Mouse (Mus musculus) hindbrain, embryonic 16.5 days (tissue): ENCODE measurements at regions not wholly inside any gene's neighbourhood (a gene's known extent, or its start where the extent isn't known, plus 50 kb on each side); places are given as distances from the start of the nearest gene placed in this dataset.

Experiments
- ATAC-seq: fragments of 200-750 bp; cut with Nextera tagmentation; 2 replicates; pipeline ENCODE4 v1.8.0; 2017; ENCODE audit warnings: moderate TSS enrichment, moderate library complexity
- H3K27ac ChIP-seq: fragments of 300-500 bp; sonication (generic); 2 replicates; pipeline ENCODE4 v1.5.1; 2014; ENCODE audit warnings: low read depth, mild to moderate bottlenecking, control low read depth, low read length, moderate library complexity
- H3K27me3 ChIP-seq: fragments of 300-500 bp; sonication (generic); replicated peaks from 2 replicates; pipeline ENCODE4 v1.6.1; 2014; ENCODE audit warnings: low read length; ENCODE audit not compliant: control insufficient read depth, insufficient read depth
- H3K36me3 ChIP-seq: fragments of 300-500 bp; sonication (generic); 2 replicates; pipeline ENCODE4 v1.6.1; 2014; ENCODE audit warnings: mild to moderate bottlenecking, low read length, moderate library complexity, mixed read lengths; ENCODE audit not compliant: control insufficient read depth, insufficient read depth
- H3K4me1 ChIP-seq: fragments of 300-500 bp; sonication (generic); 2 replicates; pipeline ENCODE4 v1.6.1; 2014; ENCODE audit warnings: low read depth, low read length; ENCODE audit not compliant: control insufficient read depth, insufficient read depth
- H3K4me2 ChIP-seq: fragments of 300-500 bp; sonication (generic); 2 replicates; pipeline ENCODE4 v1.6.1; 2014; ENCODE audit warnings: mild to moderate bottlenecking, low read length, control low read depth, moderate library complexity
- H3K4me3 ChIP-seq: fragments of 300-500 bp; sonication (generic); 2 replicates; pipeline ENCODE4 v1.5.1; 2014; ENCODE audit warnings: mild to moderate bottlenecking, low read length, control low read depth, moderate library complexity
- H3K9ac ChIP-seq: fragments of 300-500 bp; sonication (generic); 2 replicates; pipeline ENCODE4 v1.6.1; 2014; ENCODE audit warnings: low read depth, mild to moderate bottlenecking, control low read depth, low read length, moderate library complexity
- H3K9me3 ChIP-seq: fragments of 300-500 bp; sonication (generic); 2 replicates; pipeline ENCODE4 v1.6.1; 2014; ENCODE audit warnings: mild to moderate bottlenecking, low read length, moderate library complexity; ENCODE audit not compliant: control insufficient read depth
- WGBS: fragments of 180-500 bp; shearing (Covaris S2); extraction: QIAGEN DNeasy Blood & Tissue Kit; methylation state at CpG from one replicate; pipeline ENCODE4 v1.1.7; 2014; 5-methylcytosine and 5-hydroxymethylcytosine counted together

DNA sequence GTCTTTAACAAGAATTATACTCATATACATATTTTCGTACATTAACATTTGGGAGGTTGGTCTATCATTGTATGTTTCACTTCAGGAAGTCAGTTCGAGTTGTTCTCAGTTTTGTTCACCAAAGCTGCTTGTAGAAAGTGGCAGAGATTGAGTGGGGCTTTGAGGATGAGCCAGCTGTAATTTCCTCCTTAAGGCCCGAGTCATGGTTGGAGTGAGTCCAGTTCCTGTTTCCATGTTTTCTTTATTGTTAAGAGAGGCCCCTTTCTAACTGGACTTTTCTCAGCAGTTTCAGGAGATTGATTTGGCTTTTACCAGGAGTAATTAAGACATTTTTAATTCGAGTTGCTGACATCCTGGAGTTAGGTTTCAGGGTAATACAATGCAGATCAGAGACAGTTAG lies 107.7 kb downstream of the Ccdc71l start:
- Histone ChIP-seq H3K9ac (no peak overlapping the region), H3K27me3 (no peaks in the 10 kb centered on the region), H3K4me1 (no peaks in the 10 kb centered on the region), H3K36me3 (no peaks in the 10 kb centered on the region), H3K4me3 (no peak overlapping the region), H3K4me2 (no peak overlapping the region), H3K27ac (no peak overlapping the region), H3K9me3 (no peaks in the 10 kb centered on the region)
- WGBS = 67% methylated on average over 4 of the region's 4 CpGs
- ATAC-seq = no peak

DNA sequence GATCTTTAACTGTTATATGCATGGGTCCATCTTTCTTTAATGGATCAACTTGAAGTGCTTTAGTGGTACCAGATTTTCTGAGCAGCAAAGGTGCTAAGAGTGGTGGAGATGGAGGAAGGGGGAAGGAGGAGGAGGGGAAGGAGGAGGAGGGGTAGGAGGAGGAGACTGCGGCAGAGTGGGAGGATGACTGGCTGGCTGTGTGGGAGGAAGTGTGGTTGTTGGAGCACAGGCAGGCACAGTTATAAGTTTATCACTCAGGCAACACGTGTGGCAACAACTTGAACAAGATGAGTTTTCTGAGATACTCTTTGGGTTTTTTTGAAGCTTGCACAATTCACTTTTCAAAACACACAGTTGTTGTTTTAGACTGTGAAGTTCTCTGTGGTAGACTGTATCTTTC lies 108.2 kb downstream of the Ccdc71l start:
- no peaks in the 10 kb centered on the region for H3K9me3 ChIP-seq
- no peaks in the 10 kb centered on the region for H3K36me3 ChIP-seq
- no peaks in the 10 kb centered on the region for H3K27me3 ChIP-seq
- WGBS = 64% methylated on average over 2 of the region's 2 CpGs
- no peak for ATAC-seq
- H3K27ac ChIP-seq = no peak overlapping the region
- no peak overlapping the region for H3K9ac ChIP-seq
- H3K4me2 ChIP-seq = no peak overlapping the region
- no peak overlapping the region for H3K4me3 ChIP-seq
- no peaks in the 10 kb centered on the region for H3K4me1 ChIP-seq

- Histone ChIP-seq H3K4me3 (no peak overlapping the region), H3K27me3 (no peaks in the 10 kb centered on the region), H3K9ac (no peak overlapping the region), H3K4me2 (no peak overlapping the region), H3K4me1 (no peaks in the 10 kb centered on the region), H3K36me3 (no peaks in the 10 kb centered on the region), H3K27ac (no peak overlapping the region), H3K9me3 (no peaks in the 10 kb centered on the region)
- 62% methylated on average over 3 of the region's 3 CpGs for WGBS
- no peak for ATAC-seq
Measured at GRCm38 (mm10) chr12:32487883-32488577, 109.5 kb downstream of the Ccdc71l start.

DNA sequence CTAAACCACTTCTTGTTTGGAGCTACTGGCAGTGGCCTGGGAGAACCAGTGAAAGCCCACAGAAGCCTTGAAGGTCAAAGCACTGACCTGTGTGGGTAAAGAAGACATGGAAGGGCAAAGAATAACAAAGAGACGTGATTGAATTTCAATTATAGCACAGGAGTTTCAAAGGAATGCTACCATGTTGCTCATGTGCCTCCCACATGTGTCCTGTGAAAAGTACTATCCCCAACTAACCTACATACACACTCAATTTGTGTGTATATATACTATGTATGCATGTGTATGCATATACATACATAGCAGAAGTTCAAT lies 110.0 kb downstream of the Ccdc71l start:
- H3K36me3 ChIP-seq = no peaks in the 10 kb centered on the region
- no peak for ATAC-seq
- 57% methylated on average over 1 of the region's 1 CpGs for WGBS
- no peak overlapping the region for H3K4me2 ChIP-seq
- no peaks in the 10 kb centered on the region for H3K27me3 ChIP-seq
- H3K27ac ChIP-seq = no peak overlapping the region
- no peaks in the 10 kb centered on the region for H3K9me3 ChIP-seq
- no peak overlapping the region for H3K9ac ChIP-seq
- H3K4me3 ChIP-seq = no peak overlapping the region
- H3K4me1 ChIP-seq = no peaks in the 10 kb centered on the region

DNA sequence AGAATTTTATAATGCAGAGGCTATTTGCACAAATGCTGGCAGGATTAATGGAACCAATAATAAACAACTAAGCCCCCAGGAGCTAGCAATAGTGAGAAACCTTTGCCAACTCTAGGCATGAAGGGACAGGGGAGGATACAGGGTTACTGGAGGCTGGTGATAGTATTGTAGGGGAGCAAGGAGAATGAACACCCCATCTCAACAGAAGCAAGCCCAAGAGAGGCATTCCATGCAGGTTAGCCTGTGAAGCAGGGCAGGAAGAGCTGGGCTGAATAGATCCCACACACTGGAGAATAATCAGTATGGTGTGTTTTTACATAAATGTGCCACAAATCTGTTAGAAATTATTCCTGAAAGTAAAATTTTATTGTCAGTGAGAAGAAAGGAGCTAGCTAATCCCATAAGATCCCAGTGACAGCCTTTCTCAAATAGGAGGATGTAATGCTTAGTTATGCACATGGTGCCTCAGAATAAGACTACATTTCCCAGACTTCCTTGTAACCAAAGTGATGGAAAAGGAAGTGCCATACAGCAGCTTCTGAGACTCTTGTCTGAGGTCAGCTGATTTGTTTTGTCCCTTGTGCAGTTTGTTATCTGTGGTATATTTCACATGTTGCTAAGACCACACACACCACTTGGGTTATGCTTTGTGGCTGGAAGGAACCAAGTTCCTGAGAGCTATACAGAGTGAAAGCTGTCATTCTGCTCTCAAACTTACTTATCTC lies 111.1 kb downstream of the Ccdc71l start:
- peak; percentile 95 for ATAC-seq
- no peak overlapping the region for H3K9ac ChIP-seq
- no peak overlapping the region for H3K4me2 ChIP-seq
- H3K9me3 ChIP-seq = no peaks in the 10 kb centered on the region
- no peaks in the 10 kb centered on the region for H3K4me1 ChIP-seq
- H3K27ac ChIP-seq = no peak overlapping the region
- no peaks in the 10 kb centered on the region for H3K36me3 ChIP-seq
- H3K4me3 ChIP-seq = no peak overlapping the region
- H3K27me3 ChIP-seq = no peaks in the 10 kb centered on the region

GRCm38 (mm10) chr12:32504196-32504595 lies 125.7 kb downstream of the Ccdc71l start:
- Histone ChIP-seq H3K9me3 (no peaks in the 10 kb centered on the region), H3K9ac (no peak overlapping the region), H3K36me3 (no peaks in the 10 kb centered on the region), H3K4me3 (no peak overlapping the region), H3K4me1 (no peaks in the 10 kb centered on the region), H3K4me2 (no peak overlapping the region), H3K27ac (no peak overlapping the region), H3K27me3 (no peaks in the 10 kb centered on the region)
- no peak for ATAC-seq
- 57% methylated on average over 3 of the region's 3 CpGs for WGBS

DNA sequence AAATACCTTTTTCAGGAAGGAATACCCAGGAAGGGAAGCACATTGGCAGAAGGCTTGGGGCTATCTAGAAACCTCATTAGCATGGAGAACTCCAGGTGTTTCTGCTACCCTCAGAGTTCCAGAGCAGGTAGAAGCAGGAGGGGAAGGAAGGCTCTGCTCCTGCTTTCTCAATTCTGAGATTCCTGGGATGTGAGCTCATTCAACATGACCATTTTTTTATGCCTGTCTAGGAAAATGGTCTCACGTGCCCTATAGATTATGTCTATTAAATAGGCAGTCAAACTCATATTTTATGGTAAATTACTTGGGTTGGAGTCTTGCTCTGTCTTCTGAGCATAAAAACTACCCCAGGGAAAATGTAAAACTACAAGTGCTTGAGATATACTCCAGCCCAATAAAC lies 130.2 kb downstream of the Ccdc71l start:
- H3K9me3 ChIP-seq = no peaks in the 10 kb centered on the region
- no peak for ATAC-seq
- WGBS = 74% methylated on average over 1 of the region's 1 CpGs
- H3K4me3 ChIP-seq = no peak overlapping the region
- no peaks in the 10 kb centered on the region for H3K4me1 ChIP-seq
- no peak overlapping the region for H3K27ac ChIP-seq
- H3K4me2 ChIP-seq = no peak overlapping the region
- no peak overlapping the region for H3K9ac ChIP-seq
- H3K36me3 ChIP-seq = no peaks in the 10 kb centered on the region
- H3K27me3 ChIP-seq = no peaks in the 10 kb centered on the region

GRCm38 (mm10) chr12:32525586-32525985 lies 147.1 kb downstream of the Ccdc71l start:
- H3K4me2 ChIP-seq = no peak overlapping the region
- ATAC-seq = no peak
- no peaks in the 10 kb centered on the region for H3K9me3 ChIP-seq
- H3K9ac ChIP-seq = no peak overlapping the region
- H3K4me1 ChIP-seq = no peaks in the 10 kb centered on the region
- H3K27me3 ChIP-seq = no peaks in the 10 kb centered on the region
- 77% methylated on average over 1 of the region's 1 CpGs for WGBS
- H3K27ac ChIP-seq = no peak overlapping the region
- H3K4me3 ChIP-seq = no peak overlapping the region
- no peaks in the 10 kb centered on the region for H3K36me3 ChIP-seq

DNA sequence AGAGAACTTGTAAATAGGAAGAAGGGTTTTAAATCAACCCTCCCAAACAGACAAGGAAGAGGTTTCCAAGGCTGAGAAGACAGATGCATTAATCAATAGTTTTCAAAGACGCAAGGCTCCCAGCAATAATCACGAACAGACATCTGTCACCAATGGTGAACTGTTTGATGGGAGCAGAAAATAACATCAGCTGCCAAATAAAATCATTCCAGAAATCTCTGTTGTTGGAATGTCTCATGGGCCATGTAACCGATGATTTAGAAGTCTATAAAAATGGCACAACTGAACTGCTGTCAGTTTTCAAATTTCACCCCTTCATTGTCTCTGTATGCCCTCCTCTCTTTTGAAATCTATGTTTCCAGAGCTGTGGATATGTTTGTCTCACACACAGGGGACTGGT lies 152.7 kb downstream of the Ccdc71l start:
- H3K27me3 ChIP-seq = no peaks in the 10 kb centered on the region
- no peak overlapping the region for H3K9ac ChIP-seq
- H3K36me3 ChIP-seq = no peaks in the 10 kb centered on the region
- no peaks in the 10 kb centered on the region for H3K9me3 ChIP-seq
- H3K27ac ChIP-seq = no peak overlapping the region
- H3K4me2 ChIP-seq = no peak overlapping the region
- no peaks in the 10 kb centered on the region for H3K4me1 ChIP-seq
- H3K4me3 ChIP-seq = no peak overlapping the region
- no peak for ATAC-seq
- WGBS = 83% methylated on average over 3 of the region's 3 CpGs
